Mouse (Mus musculus) ES-E14 (cell line): ENCODE measurements around the gene Arid1a. TPM values are rescaled to one million over a fixed set of nuclear protein-coding genes. Genes with fewer than 3 reads are reported as not detected.

Experiments used
- DNase-seq: peaks from one replicate; pipeline ENCODE4 v3.0.0-alpha.2; 2013; ENCODE audit warnings: low read depth, low spot score
- H3K27ac ChIP-seq: 2 replicates; pipeline ENCODE4 v1.5.1; 2012; ENCODE audit warnings: low read depth, mild to moderate bottlenecking, low read length, moderate library complexity, mixed read lengths; ENCODE audit not compliant: poor library complexity, insufficient read depth, severe bottlenecking
- H3K36me3 ChIP-seq: 2 replicates; pipeline ENCODE4 v1.6.1; 2012; ENCODE audit warnings: mild to moderate bottlenecking, low read length, moderate library complexity, mixed read lengths; ENCODE audit not compliant: control insufficient read depth, poor library complexity, insufficient read depth, severe bottlenecking
- H3K4me1 ChIP-seq, 2 experiments: fragments of 150-350 bp in 1 of 2; sonication (generic) in 1 of 2; 2 replicates each; pipeline ENCODE4 v1.6.1; 2012; ENCODE audit warnings: low read length in 2 of 2, mild to moderate bottlenecking in 1 of 2, mixed read lengths in 1 of 2; ENCODE audit not compliant: control insufficient read depth in 2 of 2, insufficient read depth in 2 of 2, poor library complexity in 1 of 2
- H3K4me3 ChIP-seq, 2 experiments: fragments of 150-350 bp in 1 of 2; sonication (generic) in 1 of 2; 2 replicates each; pipeline ENCODE4 v1.5.1; 2012; ENCODE audit warnings: low read length in 2 of 2, low read depth in 1 of 2, mild to moderate bottlenecking in 1 of 2, mixed read lengths in 1 of 2; ENCODE audit not compliant: insufficient read depth in 1 of 2, poor library complexity in 1 of 2, severe bottlenecking in 1 of 2
- H3K9ac ChIP-seq: 2 replicates; pipeline ENCODE4 v1.6.1; 2012; ENCODE audit warnings: low read depth, mild to moderate bottlenecking, low read length, mixed read lengths; ENCODE audit not compliant: poor library complexity, insufficient read depth, severe bottlenecking
- H3K9me3 ChIP-seq: fragments of 150-350 bp; sonication (generic); 2 replicates; pipeline ENCODE4 v1.6.1; 2012; ENCODE audit warnings: low read depth, mild to moderate bottlenecking, low read length; ENCODE audit not compliant: control insufficient read depth, insufficient read depth
- CHD2 ChIP-seq: IDR thresholded peaks from 2 replicates; pipeline ENCODE4 v1.6.1; 2014; ENCODE audit warnings: mild to moderate bottlenecking, low read depth, low read length, inconsistent platforms
- HCFC1 ChIP-seq: IDR thresholded peaks from 2 replicates; pipeline ENCODE4 v1.6.1; 2012; ENCODE audit warnings: low read length, inconsistent platforms, borderline replicate concordance; ENCODE audit not compliant: insufficient read depth
- MAFK ChIP-seq: IDR thresholded peaks from 2 replicates; pipeline ENCODE4 v1.6.1; 2014; ENCODE audit warnings: mild to moderate bottlenecking, low read depth, low read length, inconsistent platforms; ENCODE audit not compliant: insufficient read depth
- ZC3H11A ChIP-seq: IDR thresholded peaks from 2 replicates; pipeline ENCODE4 v1.6.1; 2012; ENCODE audit warnings: low read depth, mild to moderate bottlenecking, inconsistent platforms, low read length, borderline replicate concordance
- ZNF384 ChIP-seq: IDR thresholded peaks from 2 replicates; pipeline ENCODE4 v1.6.1; 2012; ENCODE audit warnings: low read depth, low read length, inconsistent platforms
- in situ Hi-C, 2 experiments: fragments of 600-800 bp; cut with MboI; formaldehyde crosslinking; loops; one replicate each; pipeline ENCODE4 v1.15.1; 2025; ENCODE audit warnings: low sequenced_read_pairs in 2 of 2, inconsistent platforms in 1 of 2; ENCODE audit not compliant: unreplicated experiment in 2 of 2
- total RNA-seq: library from RNA; depleted of rRNA; stranded (reverse); fragments of 300-350 nt; gene quantifications from 2 replicates; pipeline ENCODE4 v1.2.3, GENCODE M21; 2012; rRNA removed

Arid1a gene
- 62.6 and 75.6 TPM in 2 replicates for total RNA-seq

GRCm38 (mm10) chr4:133756514-133757268, at the start of gene Arid1a:
Gene Arid1a, minus strand, starts transcription at chr4:133756769.
- TF ChIP-seq HCFC1 (no peak), ZNF384 (no peak), CHD2 (peak; percentile 84)
- H3K9ac ChIP-seq, result peak within 1 kb of the TSS; percentile 83
- in situ Hi-C loops, result no loop called here

GRCm38 (mm10) chr4:133804401-133805263, 48.1 kb upstream of the Arid1a start:
- no peak for DNase-seq
- Histone ChIP-seq H3K4me1 (no peaks in the 10 kb centered on the region), H3K27ac (no peak overlapping the region), H3K9me3 (no peaks in the 10 kb centered on the region), H3K36me3 (no peaks in the 10 kb centered on the region), H3K4me3 (no peak overlapping the region), H3K9ac (peak overlapping the region; percentile 9; the same call in 1 of the 2 replicates)
- TF ChIP-seq ZC3H11A, result no peak
- no peak for TF ChIP-seq ZNF384
- TF ChIP-seq CHD2, result no peak
- no peak for TF ChIP-seq HCFC1
- no peak for TF ChIP-seq MAFK
- in situ Hi-C loops, result no loop called here

More at GRCm38 (mm10) chr4:133756514-133757268, at the start of gene Arid1a:
- Histone ChIP-seq H3K9me3 (no peaks in the 10 kb centered on the region), H3K4me1 (no peaks in the 10 kb centered on the region), H3K36me3 (peaks cover 4% of the 10 kb centered on the region; the same call in 1 of the 2 replicates), H3K27ac (peak within 1 kb of the TSS; percentile 99), H3K4me3 (peak within 1 kb of the TSS; percentile 70 to 78)
- DNase-seq, result peak; percentile 86

GRCm38 (mm10) chr4:133800589-133800988, 44.0 kb upstream of the Arid1a start:
- H3K27ac ChIP-seq, result no peak overlapping the region
- H3K36me3 ChIP-seq, result no peaks in the 10 kb centered on the region
- H3K4me3 ChIP-seq, result no peak overlapping the region
- no peak for TF ChIP-seq MAFK
- TF ChIP-seq CHD2, result no peak
- no peak for TF ChIP-seq ZNF384
- no peak for TF ChIP-seq ZC3H11A
- TF ChIP-seq HCFC1, result no peak
- no peak overlapping the region for H3K9ac ChIP-seq
- H3K9me3 ChIP-seq, result no peaks in the 10 kb centered on the region
- H3K4me1 ChIP-seq, result no peaks in the 10 kb centered on the region
- no peak for DNase-seq
- in situ Hi-C loops, result no loop called here

GRCm38 (mm10) chr4:133793269-133793668, 36.7 kb upstream of the Arid1a start:
- no peak overlapping the region for H3K9ac ChIP-seq
- peaks cover 2 to 4% of the 10 kb centered on the region in 2 experiments; a peak in 1 of 4 replicates for H3K4me1 ChIP-seq
- in situ Hi-C loops, result no loop called here
- H3K27ac ChIP-seq, result no peak overlapping the region
- no peaks in the 10 kb centered on the region for H3K36me3 ChIP-seq
- TF ChIP-seq CHD2 (no peak), ZNF384 (no peak), MAFK (no peak), HCFC1 (no peak)
- no peaks in the 10 kb centered on the region for H3K9me3 ChIP-seq
- no peak for DNase-seq
- no peak overlapping the region for H3K4me3 ChIP-seq
